Mouse (Mus musculus) stomach, embryonic 16.5 days (tissue): ENCODE measurements around the gene Cntn4. TPM values are rescaled to one million over a fixed set of nuclear protein-coding genes. Genes with fewer than 3 reads are reported as not detected.

Experiments used
- ATAC-seq: fragments of 200-750 bp; cut with Nextera tagmentation; 2 replicates; pipeline ENCODE4 v1.8.0; 2017; ENCODE audit warnings: moderate number of reproducible peaks, moderate TSS enrichment; ENCODE audit not compliant: insufficient read depth, low FRiP score
- H3K27ac ChIP-seq: fragments of 300-500 bp; sonication (generic); 2 replicates; pipeline ENCODE4 v1.5.1; 2014; ENCODE audit warnings: low read length
- H3K27me3 ChIP-seq: fragments of 300-500 bp; sonication (generic); 2 replicates; pipeline ENCODE4 v1.6.1; 2014; ENCODE audit warnings: low read length, control low read depth, mixed read lengths; ENCODE audit not compliant: control insufficient read depth, insufficient read depth
- H3K36me3 ChIP-seq: fragments of 300-500 bp; sonication (generic); 2 replicates; pipeline ENCODE4 v1.6.1; 2014; ENCODE audit warnings: low read length; ENCODE audit not compliant: control insufficient read depth, insufficient read depth
- H3K4me1 ChIP-seq: fragments of 300-500 bp; sonication (generic); 2 replicates; pipeline ENCODE4 v1.6.1; 2014; ENCODE audit warnings: low read length, control low read depth, mixed read lengths; ENCODE audit not compliant: control insufficient read depth, insufficient read depth
- H3K4me2 ChIP-seq: fragments of 300-500 bp; sonication (generic); 2 replicates; pipeline ENCODE4 v1.6.1; 2014; ENCODE audit warnings: low read depth, low read length, mixed read lengths
- H3K4me3 ChIP-seq: fragments of 300-500 bp; sonication (generic); replicated peaks from 2 replicates; pipeline ENCODE4 v1.5.1; 2014; ENCODE audit warnings: mild to moderate bottlenecking, low read length
- H3K9ac ChIP-seq: fragments of 300-500 bp; sonication (generic); 2 replicates; pipeline ENCODE4 v1.6.1; 2014; ENCODE audit warnings: low read length
- H3K9me3 ChIP-seq: fragments of 300-500 bp; sonication (generic); replicated peaks from 2 replicates; pipeline ENCODE4 v1.6.1; 2016; ENCODE audit warnings: low read length, control low read depth; ENCODE audit not compliant: control insufficient read depth
- WGBS: fragments of 180-500 bp; shearing (Covaris S2); extraction: QIAGEN DNeasy Blood & Tissue Kit; methylation state at CpG from one replicate; pipeline ENCODE4 v1.1.7; 2014; 5-methylcytosine and 5-hydroxymethylcytosine counted together
- polyA plus RNA-seq: library from polyadenylated mRNA; unstranded; fragments of >200 nt; fragmentation: Nextera tagmentation; extraction: Ambion mirVana; gene quantifications from 2 replicates; pipeline ENCODE4 v1.2.1, GENCODE M21; 2015

Cntn4 gene
- polyA plus RNA-seq, 1 experiment from 2014 or later = 3.8 TPM

GRCm38 (mm10) chr6:106738229-106738628 is 1060.8 kb downstream of the Cntn4 start:
- H3K4me3 ChIP-seq = no peak overlapping the region
- no peak for ATAC-seq
- WGBS = 80% methylated on average over 3 of the region's 3 CpGs

GRCm38 (mm10) chr6:106740244-106740825 is 1062.9 kb downstream of the Cntn4 start:
- 77% methylated on average over 1 of the region's 1 CpGs for WGBS
- Histone ChIP-seq H3K4me1 (no peaks in the 10 kb centered on the region), H3K9me3 (no peaks in the 10 kb centered on the region), H3K27ac (no peak overlapping the region), H3K4me2 (no peak overlapping the region), H3K9ac (no peak overlapping the region), H3K4me3 (no peak overlapping the region), H3K27me3 (no peaks in the 10 kb centered on the region), H3K36me3 (no peaks in the 10 kb centered on the region)
- ATAC-seq = no peak

More at GRCm38 (mm10) chr6:106738229-106738628, 1060.8 kb downstream of the Cntn4 start:
- Histone ChIP-seq H3K4me2 (no peak overlapping the region), H3K36me3 (no peaks in the 10 kb centered on the region), H3K9ac (no peak overlapping the region), H3K27me3 (no peaks in the 10 kb centered on the region), H3K27ac (no peak overlapping the region), H3K4me1 (no peaks in the 10 kb centered on the region), H3K9me3 (no peaks in the 10 kb centered on the region)

DNA sequence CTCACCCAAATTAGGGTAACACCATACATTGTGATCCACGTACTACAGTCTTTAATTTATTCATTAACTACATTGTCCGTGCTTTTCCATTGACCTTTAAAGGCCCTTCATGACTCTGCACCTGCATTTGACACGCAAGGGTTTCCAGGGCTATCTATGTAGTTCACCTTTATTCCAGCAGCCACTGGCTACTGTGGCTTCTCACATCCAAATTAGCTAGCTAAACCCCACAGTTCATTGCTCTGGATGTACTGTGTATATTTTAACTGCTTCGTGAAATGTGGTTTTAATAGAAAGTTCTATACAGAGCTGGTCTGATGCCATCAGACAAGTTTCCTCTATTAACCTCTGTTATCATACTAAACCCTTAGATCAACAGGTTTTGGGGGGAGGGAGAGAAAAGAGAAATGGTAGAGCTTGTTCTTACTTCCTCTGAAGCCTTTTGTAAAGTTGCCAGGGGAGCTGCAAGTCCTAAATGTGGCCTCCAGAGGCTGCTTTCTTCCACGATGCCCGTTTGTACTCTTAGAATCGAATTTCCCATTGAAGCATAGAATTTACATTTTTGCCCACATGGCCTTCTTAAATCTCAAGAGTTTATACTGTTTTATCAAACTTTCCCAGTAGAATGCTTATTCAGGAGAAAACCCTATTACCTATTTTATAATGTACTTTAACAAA is 1066.2 kb downstream of the Cntn4 start:
- H3K4me1 ChIP-seq = no peaks in the 10 kb centered on the region
- no peak overlapping the region for H3K27ac ChIP-seq
- no peak for ATAC-seq
- no peak overlapping the region for H3K4me2 ChIP-seq
- H3K36me3 ChIP-seq = no peaks in the 10 kb centered on the region
- H3K27me3 ChIP-seq = no peaks in the 10 kb centered on the region
- WGBS = 78% methylated on average over 7 of the region's 7 CpGs
- no peaks in the 10 kb centered on the region for H3K9me3 ChIP-seq
- no peak overlapping the region for H3K4me3 ChIP-seq
- no peak overlapping the region for H3K9ac ChIP-seq

- H3K9me3 ChIP-seq = no peaks in the 10 kb centered on the region
- no peak overlapping the region for H3K4me2 ChIP-seq
- H3K27ac ChIP-seq = no peak overlapping the region
- no peak overlapping the region for H3K9ac ChIP-seq
- ATAC-seq = no peak
- no peaks in the 10 kb centered on the region for H3K27me3 ChIP-seq
- 63% methylated on average over 7 of the region's 7 CpGs for WGBS
- no peaks in the 10 kb centered on the region for H3K36me3 ChIP-seq
- H3K4me3 ChIP-seq = no peak overlapping the region
- H3K4me1 ChIP-seq = no peaks in the 10 kb centered on the region
These were observed 1068.4 kb downstream of the Cntn4 start for GRCm38 (mm10) chr6:106745673-106746394.

DNA sequence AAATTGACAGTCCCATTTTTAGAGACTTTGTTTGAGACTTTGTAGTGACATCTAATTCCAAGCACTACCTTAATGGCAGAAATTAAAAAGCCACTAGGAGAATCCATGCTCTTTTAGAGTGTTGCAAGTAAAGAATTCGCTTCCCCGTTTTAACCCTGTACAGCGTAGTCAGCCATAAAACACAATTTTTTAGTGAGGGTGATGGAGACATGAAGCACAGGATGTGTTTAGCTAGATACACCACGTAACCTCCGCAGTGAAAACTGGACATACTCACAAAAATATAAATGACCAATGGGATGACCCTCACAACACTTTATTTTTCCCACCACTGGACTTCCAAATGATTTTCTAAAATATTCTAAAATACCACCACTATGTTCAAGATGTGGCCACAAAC is 1069.8 kb downstream of the Cntn4 start:
- Histone ChIP-seq H3K27ac (no peak overlapping the region), H3K9ac (no peak overlapping the region), H3K4me1 (no peaks in the 10 kb centered on the region), H3K4me2 (no peak overlapping the region), H3K27me3 (no peaks in the 10 kb centered on the region), H3K9me3 (no peaks in the 10 kb centered on the region), H3K36me3 (no peaks in the 10 kb centered on the region), H3K4me3 (no peak overlapping the region)
- WGBS = 93% methylated on average over 5 of the region's 5 CpGs
- no peak for ATAC-seq

- ATAC-seq = no peak
- H3K9ac ChIP-seq = no peak overlapping the region
- no peak overlapping the region for H3K4me3 ChIP-seq
- no peaks in the 10 kb centered on the region for H3K4me1 ChIP-seq
- H3K9me3 ChIP-seq = no peaks in the 10 kb centered on the region
- WGBS = 66% methylated on average over 3 of the region's 3 CpGs
- H3K4me2 ChIP-seq = no peak overlapping the region
- H3K27ac ChIP-seq = no peak overlapping the region
- no peaks in the 10 kb centered on the region for H3K36me3 ChIP-seq
- H3K27me3 ChIP-seq = no peaks in the 10 kb centered on the region
These were observed 1070.3 kb downstream of the Cntn4 start for GRCm38 (mm10) chr6:106747804-106748203.
